Mouse (Mus musculus): Measurements from ENCODE around the gene Disp2. TPM values are rescaled to one million over a fixed set of nuclear protein-coding genes. Genes with fewer than 3 reads are reported as not detected.

Gene Disp2
- total RNA-seq, 2 experiments from 2014 or later: not detected

DNA sequence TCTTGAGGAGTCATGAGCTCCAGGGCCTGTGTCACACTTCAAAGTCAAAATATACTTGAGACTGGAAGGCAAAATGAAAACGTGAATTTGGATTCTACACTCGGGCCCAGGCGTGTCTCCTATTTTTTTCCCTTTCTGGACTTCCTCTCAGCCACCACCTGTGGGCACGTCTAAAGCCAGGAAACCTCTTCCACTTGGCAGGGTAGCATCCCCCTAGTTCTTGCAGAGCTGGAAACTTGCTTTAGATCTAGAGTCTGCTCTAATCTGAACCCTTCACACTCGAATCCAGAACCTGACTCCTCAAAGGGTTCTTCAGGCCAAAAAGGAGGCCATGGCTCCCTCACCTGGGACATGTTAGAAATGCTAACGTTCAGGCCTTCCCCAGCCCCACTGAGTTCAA lies 24.1 kb upstream of the Disp2 start:
- ATAC-seq (replicated peaks; ENCODE audit: low FRiP score, low TSS enrichment, poor library complexity, severe bottlenecking): no peak

DNA sequence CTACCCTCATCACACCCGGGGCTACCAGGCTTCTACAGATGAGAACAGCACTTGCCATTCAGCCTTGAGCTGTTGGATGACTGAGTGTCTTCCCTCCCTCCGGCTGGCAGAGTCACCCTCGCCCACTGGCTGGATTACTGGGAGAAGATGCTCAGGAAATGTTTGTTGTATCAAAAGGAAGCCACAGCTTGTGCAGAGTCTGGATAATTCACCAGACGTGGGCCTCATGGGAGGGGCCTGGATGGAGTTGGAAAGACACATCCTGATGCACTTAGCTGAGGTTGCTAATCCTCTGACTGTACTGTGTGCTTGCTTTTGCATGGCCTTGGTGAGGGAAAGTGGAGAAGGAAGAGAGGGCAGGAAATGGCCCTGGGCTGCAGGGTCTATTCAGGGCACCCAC lies 23.4 kb upstream of the Disp2 start:
- ATAC-seq (replicated peaks; ENCODE audit: low FRiP score, low TSS enrichment, poor library complexity, severe bottlenecking): no peak

DNA sequence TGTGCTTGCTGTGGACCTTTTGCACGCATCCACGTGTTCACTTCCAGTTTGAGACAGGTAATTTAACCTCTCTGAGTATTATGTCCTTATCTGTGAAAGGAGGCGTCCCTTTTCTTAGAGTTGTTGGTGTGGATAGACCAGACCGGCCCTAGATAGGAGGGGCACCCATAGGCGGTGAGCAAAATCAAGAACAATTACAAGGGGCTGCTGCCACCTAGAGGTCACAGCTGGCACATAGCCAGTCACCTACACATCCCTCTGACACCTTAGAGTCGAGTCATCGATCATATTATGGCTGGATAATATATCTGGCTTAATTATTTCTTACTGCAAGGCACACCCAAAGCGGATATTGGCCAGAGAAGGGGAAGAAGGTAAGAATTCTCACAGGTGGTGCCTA lies 19.7 kb upstream of the Disp2 start:
- peak; percentile 48; the same call in 1 of the 2 replicates for ATAC-seq (replicated peaks; ENCODE audit: low FRiP score, low TSS enrichment, poor library complexity, severe bottlenecking)

DNA sequence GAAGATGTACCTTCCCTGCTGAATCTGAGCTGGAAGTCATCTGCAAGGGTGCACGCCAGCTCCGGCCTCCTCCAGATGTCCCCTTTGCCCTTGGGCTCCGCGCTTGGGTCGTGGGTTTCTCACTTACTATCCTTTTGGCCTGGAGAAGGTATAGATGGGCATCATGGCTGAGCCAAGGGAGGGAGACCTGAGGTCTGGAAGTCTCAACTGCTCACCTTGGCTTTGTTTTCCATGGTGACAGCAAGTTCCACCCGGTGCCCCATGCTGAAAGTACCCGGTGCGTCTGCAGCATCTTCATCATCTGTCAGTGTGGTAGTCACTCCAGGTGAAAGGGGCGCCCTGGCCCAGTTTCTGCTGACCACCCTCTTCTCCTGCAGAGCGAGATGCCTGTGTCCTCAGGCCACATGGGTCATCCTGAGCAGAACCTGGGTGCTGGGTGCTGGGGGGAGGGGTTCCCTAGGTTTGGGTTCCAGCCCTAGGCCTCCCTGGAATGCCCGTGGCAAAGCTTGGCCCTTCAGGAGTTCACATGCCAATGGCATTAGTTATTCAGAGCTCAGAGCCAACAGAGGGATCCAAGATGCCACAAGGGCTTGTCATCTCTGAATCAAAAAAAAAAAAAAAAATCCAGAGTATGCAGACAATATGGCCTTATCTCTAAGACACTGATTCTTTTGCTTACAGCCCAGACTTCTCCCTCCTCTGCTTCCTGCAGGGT lies 19.1 kb upstream of the Disp2 start:
- ATAC-seq (replicated peaks; ENCODE audit: low FRiP score, low TSS enrichment, poor library complexity, severe bottlenecking): no peak

DNA sequence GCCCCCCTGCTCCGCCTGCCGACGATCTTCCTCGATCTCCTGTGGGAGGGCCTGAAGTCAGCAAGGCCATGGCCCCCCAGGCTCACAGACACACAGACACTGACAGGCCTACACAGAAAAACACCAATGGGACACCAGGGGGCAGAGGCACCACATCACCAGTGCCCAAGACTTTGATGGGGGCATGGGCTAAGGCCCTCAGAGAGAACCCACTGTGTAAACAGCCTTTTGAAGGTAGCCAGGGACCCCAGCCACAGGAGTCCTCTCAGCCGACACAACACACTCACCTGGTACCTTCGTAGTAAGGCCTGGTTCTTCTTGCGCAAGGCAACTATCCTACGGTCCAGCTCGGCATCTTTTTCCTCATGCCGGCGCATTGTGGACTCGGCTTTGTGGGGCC lies 18.2 kb upstream of the Disp2 start:
- ATAC-seq (replicated peaks; ENCODE audit: low FRiP score, low TSS enrichment, poor library complexity, severe bottlenecking): no peak

DNA sequence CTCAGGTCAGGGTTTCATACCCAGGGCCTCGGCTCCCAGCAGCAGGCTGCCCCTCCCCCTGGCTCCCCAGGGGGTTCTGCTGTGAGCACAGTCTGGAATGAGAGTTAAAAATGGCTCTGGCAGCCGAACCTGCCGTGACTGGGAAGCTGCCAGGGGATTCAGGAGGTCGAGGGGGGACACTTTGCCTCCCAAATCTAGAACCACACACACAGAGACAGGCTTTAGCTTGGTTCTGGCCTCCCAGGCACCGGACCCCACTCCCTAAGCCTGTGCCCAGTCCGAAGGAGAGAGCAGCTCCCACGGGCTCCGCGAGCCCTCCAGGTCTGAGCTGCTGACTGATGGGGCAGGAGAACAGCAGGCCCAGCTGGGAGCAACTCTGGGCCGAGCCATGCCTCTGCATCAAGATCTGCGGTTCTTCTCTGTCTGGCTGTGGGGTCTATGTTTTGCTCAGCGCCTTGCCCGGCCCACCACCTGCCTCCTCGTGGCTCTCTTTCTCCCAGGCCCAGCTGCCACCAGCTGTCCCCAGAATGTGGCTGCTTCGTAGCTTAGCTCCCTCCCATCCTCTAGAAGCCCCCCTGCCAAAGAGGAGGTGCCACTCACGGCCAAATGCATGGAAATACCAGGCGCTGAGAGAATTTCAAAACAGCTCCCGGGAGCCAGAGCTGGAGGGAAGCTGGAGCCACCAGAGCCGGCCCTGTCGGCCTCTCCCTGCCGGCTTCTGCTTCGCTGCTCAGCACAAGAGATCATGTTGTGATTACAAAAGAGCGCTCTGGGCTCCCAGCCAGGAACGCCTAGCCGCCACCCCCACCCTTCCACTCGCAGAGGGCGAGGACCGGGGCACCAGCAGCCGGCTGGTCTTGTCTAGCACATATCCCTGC lies 17.4 kb upstream of the Disp2 start, which contains the start of gene Ccdc9b:
Ccdc9b (minus strand) TSS at position 756 of the 878 bp plus-strand sequence.
- peak; percentile 82 for ATAC-seq (replicated peaks; ENCODE audit: low FRiP score, low TSS enrichment, poor library complexity, severe bottlenecking)

DNA sequence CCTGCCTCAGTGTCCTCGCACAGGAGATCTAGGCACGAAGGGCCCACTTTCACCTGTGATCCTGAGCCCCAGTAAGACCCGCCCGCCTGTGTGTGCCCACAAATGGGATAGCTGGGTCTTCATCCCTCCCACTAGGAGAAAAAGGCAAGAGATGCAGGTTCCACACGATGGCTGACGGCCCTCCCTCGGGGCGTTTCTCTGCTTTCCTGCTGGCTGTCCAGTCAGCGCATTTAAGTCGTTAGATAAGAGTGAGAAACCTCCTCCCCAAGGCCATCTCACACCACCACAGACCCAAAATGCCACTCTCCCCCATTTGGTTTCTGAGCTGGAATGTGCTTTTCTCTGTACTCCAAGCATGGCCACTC lies 16.8 kb upstream of the Disp2 start:
- ATAC-seq (replicated peaks; ENCODE audit: low FRiP score, low TSS enrichment, poor library complexity, severe bottlenecking): peak; percentile 27

DNA sequence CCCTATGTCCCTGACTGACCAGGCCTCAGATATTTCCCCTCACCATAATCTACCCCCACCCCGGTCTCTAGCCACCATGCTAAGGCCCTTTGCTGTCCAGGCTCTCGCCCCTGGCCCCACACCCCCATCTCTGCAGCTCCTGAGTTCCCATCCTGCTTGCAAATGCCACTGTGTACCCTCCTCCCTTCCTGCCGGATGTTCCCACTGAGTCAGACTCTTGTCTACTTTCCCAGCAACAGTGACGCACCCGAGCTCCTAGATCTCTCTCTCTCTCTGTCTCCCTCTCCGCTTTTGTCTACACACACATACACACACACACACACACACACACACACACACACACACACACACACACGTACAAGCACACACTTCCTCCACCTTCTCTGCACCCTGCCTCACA lies 16.1 kb upstream of the Disp2 start:
- no peak for ATAC-seq (replicated peaks; ENCODE audit: low FRiP score, low TSS enrichment, poor library complexity, severe bottlenecking)

DNA sequence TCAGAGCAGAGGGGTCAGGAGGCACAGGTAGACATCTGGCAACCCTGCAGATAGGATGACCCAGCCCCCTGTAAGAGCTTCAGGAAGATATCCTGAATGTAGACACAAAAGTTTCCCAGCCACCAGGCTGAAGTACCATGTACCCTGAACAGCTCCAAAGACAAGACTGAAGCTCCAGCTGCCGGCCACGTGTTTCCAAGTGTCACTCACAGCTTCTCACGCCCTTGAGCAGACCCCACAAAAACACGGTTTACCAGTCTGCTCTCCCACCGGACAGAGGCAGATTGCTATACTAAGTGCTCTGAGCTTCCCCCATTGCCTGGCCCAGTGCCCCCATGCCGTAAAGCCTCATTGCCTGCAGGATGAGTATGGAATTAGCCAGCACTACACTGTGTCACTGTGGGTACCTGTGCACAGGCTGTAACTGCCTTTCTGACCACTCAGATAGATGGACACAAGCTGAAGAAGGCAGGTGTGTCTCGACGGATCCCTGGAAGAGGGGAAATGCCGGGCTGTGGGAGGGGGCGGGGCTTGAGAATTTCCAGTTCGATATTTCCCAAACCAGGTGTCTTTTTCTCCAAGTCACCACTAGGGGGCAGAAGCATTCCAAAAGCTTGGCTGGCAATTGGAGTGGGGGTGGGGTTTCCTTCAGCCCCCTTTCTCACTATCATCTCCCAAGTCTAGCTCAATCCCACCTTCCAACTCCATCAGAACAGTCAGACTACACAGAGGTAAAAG lies 15.3 kb upstream of the Disp2 start:
- ATAC-seq (replicated peaks; ENCODE audit: low FRiP score, low TSS enrichment, poor library complexity, severe bottlenecking): no peak

DNA sequence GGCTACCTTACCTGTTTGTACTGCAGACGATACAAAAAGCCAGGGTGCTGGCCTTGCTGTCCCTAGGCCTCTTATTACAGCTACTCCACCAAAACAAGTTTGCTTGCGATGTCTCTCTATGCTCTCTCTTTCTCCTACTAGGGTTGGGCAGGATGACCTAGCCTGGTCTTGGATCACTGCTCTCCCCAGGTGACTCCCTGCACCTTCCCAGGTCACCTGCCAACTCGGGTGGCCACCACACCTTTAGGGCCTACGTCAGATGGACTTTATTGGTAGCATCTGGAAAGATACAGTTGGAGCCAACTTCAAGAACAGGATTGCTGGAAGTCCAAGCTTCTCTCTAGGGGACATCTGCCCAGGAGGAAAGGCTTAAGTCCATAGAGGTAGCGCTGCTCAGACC lies 14.6 kb upstream of the Disp2 start:
- ATAC-seq (replicated peaks; ENCODE audit: low FRiP score, low TSS enrichment, poor library complexity, severe bottlenecking): no peak

DNA sequence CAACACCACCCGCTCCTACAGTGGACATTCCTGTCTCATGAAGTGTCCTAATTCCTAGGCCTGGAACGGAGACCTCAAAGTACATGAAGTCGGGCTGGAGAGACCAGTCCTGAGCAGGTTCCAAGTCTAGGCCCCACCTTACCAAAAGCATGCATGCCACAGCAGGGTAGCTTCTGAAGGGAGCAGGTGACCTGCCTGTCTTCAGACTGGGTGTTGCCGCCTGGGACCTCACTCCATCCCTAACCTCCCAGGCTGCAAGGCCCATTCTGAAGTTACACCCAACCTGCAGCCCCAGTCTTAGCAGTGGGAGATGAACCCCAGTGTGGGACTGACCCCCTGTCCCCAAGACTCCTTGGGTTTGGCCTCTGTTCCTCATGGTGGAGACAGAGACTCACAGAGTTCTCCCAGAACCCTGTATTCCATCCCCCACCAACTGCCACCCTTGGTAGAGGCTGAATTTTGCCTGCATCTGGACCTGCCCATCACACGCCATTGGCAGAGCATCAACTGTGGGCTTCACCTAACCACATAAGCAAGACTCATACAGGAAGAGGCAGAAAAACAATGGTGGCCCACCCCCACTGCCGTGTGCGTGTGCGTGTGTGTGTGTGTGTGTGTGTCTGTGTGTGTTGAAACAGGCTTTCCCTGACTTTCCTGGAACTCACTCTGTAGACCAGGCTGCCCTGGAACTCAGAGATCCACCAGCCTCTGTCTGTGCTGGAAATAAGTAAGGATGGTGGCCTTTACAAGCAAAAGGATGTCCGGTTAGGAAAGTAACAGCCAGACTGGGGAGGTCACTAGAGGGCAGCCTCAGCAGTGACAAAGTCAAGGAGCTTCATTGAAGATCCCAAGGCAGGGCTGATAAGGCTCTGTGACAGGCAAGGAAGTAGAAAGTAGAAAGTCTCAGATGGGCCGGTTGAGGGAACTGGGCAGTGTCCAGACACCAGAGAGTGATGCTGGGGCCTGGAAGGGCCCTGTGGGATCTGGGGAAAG lies 13.2 kb upstream of the Disp2 start:
- no peak for ATAC-seq (replicated peaks; ENCODE audit: low FRiP score, low TSS enrichment, poor library complexity, severe bottlenecking)

DNA sequence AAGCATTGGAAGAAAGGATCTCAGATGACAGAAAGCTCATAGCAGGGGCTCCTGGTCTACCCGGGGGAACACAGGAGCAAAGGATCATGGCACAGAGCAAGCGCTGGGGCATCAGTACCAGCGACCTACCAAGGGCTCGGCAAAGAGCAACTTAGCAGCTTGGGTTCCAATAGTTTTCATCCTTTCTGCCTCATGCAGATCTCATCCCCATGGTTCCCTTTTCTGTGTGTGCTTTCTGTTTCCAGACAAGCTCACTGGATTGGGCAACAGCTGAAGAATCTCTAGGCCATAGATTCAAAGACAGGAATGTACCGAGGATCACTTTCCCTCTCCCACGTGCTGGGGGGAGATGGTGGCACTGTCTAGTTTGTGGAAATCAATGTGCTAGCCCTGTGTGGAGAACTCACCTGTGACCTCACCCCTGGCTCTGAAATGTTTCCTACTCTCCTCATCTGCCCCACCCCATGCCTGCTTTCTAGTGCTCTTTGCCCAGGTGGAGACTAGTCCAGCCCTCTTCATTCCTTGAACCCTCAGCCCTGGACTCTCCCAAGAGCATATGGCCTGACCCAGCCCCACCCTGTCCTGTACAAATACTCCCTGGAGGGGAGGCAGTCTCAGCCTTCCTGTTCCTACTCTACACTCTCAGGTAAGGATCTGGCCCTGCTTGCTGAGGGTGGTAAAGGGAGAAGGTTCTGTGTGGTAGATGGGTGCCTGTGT lies 7.2 kb upstream of the Disp2 start, which contains the start of gene Phgr1:
Phgr1 (plus strand) TSS at position 612 of the 717 bp plus-strand sequence.
- no peak for ATAC-seq (replicated peaks; ENCODE audit: low FRiP score, low TSS enrichment, poor library complexity, severe bottlenecking)

DNA sequence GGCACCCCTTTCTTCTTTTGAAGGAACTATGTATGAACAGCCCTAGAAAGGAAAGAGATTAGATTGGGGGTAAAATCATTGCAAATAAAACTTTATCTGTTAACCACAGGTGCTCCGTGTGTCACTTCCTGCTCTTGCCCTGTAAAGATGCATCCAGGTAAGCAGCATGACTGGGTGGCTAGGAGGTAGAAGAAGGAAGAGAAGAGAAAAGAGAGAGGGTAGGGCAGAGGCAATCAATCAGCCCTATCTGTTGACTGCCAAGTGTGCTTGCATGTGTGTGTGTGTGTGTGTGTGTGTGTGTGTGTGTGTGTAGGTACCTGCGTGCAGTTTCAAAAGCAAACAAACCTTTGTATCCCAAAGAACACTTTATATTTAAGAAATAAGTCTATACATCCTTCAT lies 5.0 kb upstream of the Disp2 start:
- no peak for ATAC-seq (replicated peaks; ENCODE audit: low FRiP score, low TSS enrichment, poor library complexity, severe bottlenecking)

DNA sequence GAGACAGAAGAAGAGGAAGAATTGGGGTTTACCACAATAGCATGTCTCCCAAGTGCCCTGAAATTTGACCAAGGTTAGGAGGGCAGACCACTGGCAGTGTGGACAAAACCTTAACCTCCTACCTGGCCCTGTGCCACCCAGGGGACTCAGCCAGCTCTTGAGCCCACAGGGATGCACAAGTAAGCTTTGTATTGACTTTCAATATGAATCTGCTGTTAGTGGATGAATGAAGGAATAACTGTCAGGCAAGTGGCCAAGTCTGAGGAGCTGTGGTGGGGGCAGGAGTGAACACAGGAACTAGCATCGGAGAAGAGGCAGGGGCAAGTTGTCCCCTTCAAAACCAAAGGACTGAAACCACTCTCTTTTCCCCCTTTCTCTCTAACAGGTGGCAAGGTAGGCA lies 4.1 kb upstream of the Disp2 start:
- ATAC-seq (replicated peaks; ENCODE audit: low FRiP score, low TSS enrichment, poor library complexity, severe bottlenecking): no peak

DNA sequence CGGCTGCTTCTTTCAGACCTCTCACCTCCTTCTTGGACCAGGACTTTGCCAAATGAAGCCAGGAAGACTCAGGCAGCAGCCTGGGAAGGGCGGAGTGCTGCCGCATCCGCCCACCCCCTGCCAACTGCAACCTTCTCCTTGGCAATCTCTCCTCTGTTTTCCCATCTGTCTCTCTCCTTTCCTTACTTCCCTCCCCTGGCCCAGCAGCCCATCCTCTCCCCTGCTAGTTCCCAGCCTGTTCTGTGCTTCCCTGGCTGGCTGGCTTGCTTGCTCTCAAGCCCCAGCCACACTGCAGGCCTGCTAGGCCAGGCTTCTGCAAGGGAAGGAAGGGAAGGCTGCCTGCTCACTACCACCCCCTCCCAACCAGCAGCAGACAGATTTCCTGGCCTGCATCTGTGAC lies 3.7 kb upstream of the Disp2 start:
- no peak for ATAC-seq (replicated peaks; ENCODE audit: low FRiP score, low TSS enrichment, poor library complexity, severe bottlenecking)

DNA sequence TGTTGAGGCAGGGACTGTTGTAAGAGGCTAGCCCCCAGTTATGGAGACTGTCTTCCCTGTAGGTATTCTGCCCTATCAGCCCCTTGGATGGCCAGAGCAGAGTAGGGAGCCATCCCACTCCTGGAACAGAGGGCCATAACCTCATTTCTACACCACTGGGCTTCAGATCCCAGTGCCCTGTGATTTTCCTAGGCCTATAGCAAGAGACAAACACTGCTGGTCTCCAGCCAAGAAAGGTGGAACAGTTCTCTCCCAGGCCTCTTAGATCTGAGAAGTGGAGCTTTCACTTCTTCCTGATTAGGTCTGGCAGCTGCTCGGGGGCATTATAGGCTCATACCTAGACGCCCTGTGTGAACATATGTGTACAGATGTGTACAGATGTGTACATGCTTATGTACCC lies 3.2 kb upstream of the Disp2 start:
- ATAC-seq (replicated peaks; ENCODE audit: low FRiP score, low TSS enrichment, poor library complexity, severe bottlenecking): no peak

DNA sequence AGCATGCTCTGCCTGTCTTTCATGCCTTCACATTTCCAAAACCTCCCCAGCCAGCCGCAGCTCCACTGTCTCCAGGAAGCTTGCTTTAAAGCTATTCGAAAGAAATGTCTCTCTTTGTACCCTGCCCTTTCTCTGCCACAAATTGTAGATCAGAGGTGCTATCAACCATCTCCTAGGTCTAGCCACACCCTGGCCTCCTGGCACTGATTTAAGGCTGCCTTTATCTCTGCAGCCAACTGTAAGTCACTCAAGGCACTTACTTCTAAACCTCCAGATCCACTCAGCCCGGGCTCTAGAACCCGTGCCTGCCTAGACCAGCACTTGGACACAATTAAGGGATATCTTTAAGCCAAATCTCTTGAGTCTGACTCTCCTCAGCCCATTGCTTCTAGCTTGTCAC lies 1.1 kb upstream of the Disp2 start:
- no peak for ATAC-seq (replicated peaks; ENCODE audit: low FRiP score, low TSS enrichment, poor library complexity, severe bottlenecking)

DNA sequence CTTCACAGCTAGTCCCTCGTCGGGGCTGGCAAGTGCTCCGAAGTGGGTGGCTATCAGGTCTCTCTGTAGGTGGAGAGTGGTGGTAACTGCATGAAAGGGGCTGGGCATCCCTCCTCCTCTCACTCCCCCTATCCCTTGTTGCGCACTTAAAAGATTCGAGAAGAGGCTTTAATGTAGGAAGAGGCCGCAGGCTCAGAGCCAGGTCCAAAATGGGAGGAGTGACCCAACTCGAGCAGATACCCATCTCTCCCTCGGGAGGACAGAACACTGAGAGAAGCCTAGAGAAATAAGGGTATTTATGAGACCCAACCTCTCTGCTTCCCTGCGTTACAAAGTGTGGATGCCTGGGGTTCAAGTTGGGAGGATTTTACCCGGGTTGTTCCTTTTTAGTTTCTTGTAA lies 454 bp upstream of the Disp2 start:
- ATAC-seq (replicated peaks; ENCODE audit: low FRiP score, low TSS enrichment, poor library complexity, severe bottlenecking): no peak

Measured in megakaryocyte-erythroid progenitor cell, adult 5-6 weeks (primary cell).